Mouse (Mus musculus): ENCODE results near the gene Baiap2l2. TPM values are rescaled to one million over a fixed set of nuclear protein-coding genes. Genes with fewer than 3 reads are reported as not detected.

Gene Baiap2l2
- polyA plus RNA-seq, 1 experiment, result 0.14 TPM

GRCm38 (mm10) chr15:79224685-79225084 is 60.7 kb downstream of the Baiap2l2 start:
- DNase-seq (ENCODE audit: low read depth in 1 of 2, low spot score in 2 of 2), result peak; percentile 56 to 76
- no peaks in the 10 kb centered on the region for H3K36me3 ChIP-seq (ENCODE audit: control insufficient read depth, insufficient read depth, low read length)
- peak; percentile 79; the same call in 1 of the 2 replicates for TF ChIP-seq CTCF (IDR thresholded peaks at IDR 0.05; ENCODE audit: extremely low read depth, insufficient read depth, insufficient read length, insufficient replicate concordance)
- no peak for TF ChIP-seq POLR2A (IDR thresholded peaks at IDR 0.05; ENCODE audit: low read depth, low read length)
- H3K27ac ChIP-seq (ENCODE audit: insufficient read depth, low read length), result no peak overlapping the region
- H3K4me3 ChIP-seq (ENCODE audit: extremely low read depth, insufficient read depth, insufficient read length), result no peak overlapping the region
- WGBS, result 17% methylated on average over 5 of the region's 5 CpGs
- H3K27me3 ChIP-seq (ENCODE audit: control insufficient read depth, insufficient read depth, low read length), result no peaks in the 10 kb centered on the region
- peaks cover 3% of the 10 kb centered on the region for H3K4me1 ChIP-seq (ENCODE audit: control insufficient read depth, insufficient read depth, insufficient read length)

DNA sequence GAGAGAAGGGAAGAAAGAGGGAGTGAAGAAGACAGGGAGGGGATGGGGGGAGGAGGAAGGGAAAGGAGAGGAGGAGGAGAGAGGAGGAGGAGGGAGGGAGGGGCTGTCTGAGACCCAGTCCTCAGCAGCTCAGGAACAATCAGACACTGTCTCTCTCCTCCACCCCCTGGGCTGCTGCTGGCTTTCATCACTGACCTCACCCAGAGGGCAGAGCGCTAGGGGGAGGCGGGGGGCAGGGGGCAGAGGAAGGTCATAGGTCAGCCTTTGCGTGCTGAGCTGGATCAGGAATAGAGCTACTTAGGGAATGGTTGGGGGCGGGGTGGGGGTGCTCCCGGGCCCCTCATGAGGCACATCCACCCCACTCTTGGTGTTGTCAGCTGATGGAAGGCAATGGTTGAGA is 61.7 kb downstream of the Baiap2l2 start:
- Histone ChIP-seq H3K4me1 (ENCODE audit: control insufficient read depth, insufficient read depth, insufficient read length) (no peaks in the 10 kb centered on the region), H3K27me3 (ENCODE audit: control insufficient read depth, insufficient read depth, low read length) (no peaks in the 10 kb centered on the region), H3K36me3 (ENCODE audit: control insufficient read depth, insufficient read depth, low read length) (no peaks in the 10 kb centered on the region), H3K27ac (ENCODE audit: insufficient read depth, low read length) (no peak overlapping the region), H3K4me3 (ENCODE audit: extremely low read depth, insufficient read depth, insufficient read length) (no peak overlapping the region)
- 44% methylated on average over 5 of the region's 5 CpGs for WGBS
- no peak for DNase-seq (ENCODE audit: low read depth in 1 of 2, low spot score in 2 of 2)
- no peak for TF ChIP-seq CTCF (IDR thresholded peaks at IDR 0.05; ENCODE audit: extremely low read depth, insufficient read depth, insufficient read length, insufficient replicate concordance)
- TF ChIP-seq POLR2A (IDR thresholded peaks at IDR 0.05; ENCODE audit: low read depth, low read length), result no peak

DNA sequence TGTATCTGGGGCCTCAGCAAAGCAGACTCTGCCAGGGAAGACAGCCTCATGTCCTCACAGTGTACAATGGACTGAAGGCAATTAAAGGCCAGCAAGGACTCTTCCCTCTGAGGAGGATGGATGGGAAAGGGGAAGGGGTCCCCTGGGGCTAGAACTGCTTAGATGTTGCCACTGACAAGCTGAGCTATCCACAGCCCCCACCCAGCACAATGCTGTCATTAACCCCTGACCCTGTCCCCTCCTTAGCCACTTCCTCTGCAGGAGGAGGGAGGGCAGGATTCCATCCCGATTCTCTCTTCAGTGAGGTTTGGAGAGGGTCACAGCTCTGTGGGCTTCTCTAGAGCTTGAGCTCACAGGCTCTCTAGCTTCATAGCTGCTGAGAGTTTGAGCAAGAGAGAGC is 65.8 kb downstream of the Baiap2l2 start:
- TF ChIP-seq CTCF (IDR thresholded peaks at IDR 0.05; ENCODE audit: extremely low read depth, insufficient read depth, insufficient read length, insufficient replicate concordance) (no peak), POLR2A (IDR thresholded peaks at IDR 0.05; ENCODE audit: low read depth, low read length) (no peak)
- H3K27me3 ChIP-seq (ENCODE audit: control insufficient read depth, insufficient read depth, low read length), result no peaks in the 10 kb centered on the region
- no peak for DNase-seq (ENCODE audit: low read depth in 1 of 2, low spot score in 2 of 2)
- H3K4me1 ChIP-seq (ENCODE audit: control insufficient read depth, insufficient read depth, insufficient read length), result no peaks in the 10 kb centered on the region
- no peak overlapping the region for H3K27ac ChIP-seq (ENCODE audit: insufficient read depth, low read length)
- H3K4me3 ChIP-seq (ENCODE audit: extremely low read depth, insufficient read depth, insufficient read length), result no peak overlapping the region
- H3K36me3 ChIP-seq (ENCODE audit: control insufficient read depth, insufficient read depth, low read length), result no peaks in the 10 kb centered on the region
- 9% methylated on average over 1 of the region's 1 CpGs for WGBS

GRCm38 (mm10) chr15:79216191-79216590 is 69.1 kb downstream of the Baiap2l2 start:
- Histone ChIP-seq H3K4me3 (ENCODE audit: extremely low read depth, insufficient read depth, insufficient read length) (no peak overlapping the region), H3K27ac (ENCODE audit: insufficient read depth, low read length) (no peak overlapping the region), H3K4me1 (ENCODE audit: control insufficient read depth, insufficient read depth, insufficient read length) (no peaks in the 10 kb centered on the region), H3K27me3 (ENCODE audit: control insufficient read depth, insufficient read depth, low read length) (no peaks in the 10 kb centered on the region), H3K36me3 (ENCODE audit: control insufficient read depth, insufficient read depth, low read length) (no peaks in the 10 kb centered on the region)
- TF ChIP-seq POLR2A (IDR thresholded peaks at IDR 0.05; ENCODE audit: low read depth, low read length) (no peak), CTCF (IDR thresholded peaks at IDR 0.05; ENCODE audit: extremely low read depth, insufficient read depth, insufficient read length, insufficient replicate concordance) (no peak)
- 73% methylated on average over 3 of the region's 3 CpGs for WGBS
- DNase-seq (ENCODE audit: low read depth in 1 of 2, low spot score in 2 of 2), result no peak

DNA sequence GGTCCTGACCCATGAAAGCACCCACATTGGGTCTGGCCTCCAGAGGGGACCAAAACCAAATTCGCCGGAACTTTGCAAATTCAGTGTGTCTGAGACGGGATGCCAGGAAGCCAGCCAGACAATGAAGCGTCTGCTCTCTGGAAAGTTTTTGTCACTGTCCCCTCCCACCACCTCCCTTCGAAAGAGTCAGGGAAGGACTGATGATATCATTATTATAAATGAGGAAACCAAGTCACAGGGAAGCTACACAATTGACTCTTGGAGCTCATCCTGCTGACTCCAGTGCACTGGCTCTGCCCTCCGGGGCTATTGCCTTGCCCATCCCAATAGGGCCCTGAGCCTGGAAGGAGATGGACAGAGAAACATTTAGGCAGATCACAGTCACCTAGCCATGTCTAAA is 71.7 kb downstream of the Baiap2l2 start:
- H3K36me3 ChIP-seq (ENCODE audit: control insufficient read depth, insufficient read depth, low read length), result no peaks in the 10 kb centered on the region
- H3K27ac ChIP-seq (ENCODE audit: insufficient read depth, low read length), result no peak overlapping the region
- no peaks in the 10 kb centered on the region for H3K27me3 ChIP-seq (ENCODE audit: control insufficient read depth, insufficient read depth, low read length)
- H3K4me3 ChIP-seq (ENCODE audit: extremely low read depth, insufficient read depth, insufficient read length), result no peak overlapping the region
- WGBS, result 82% methylated on average over 6 of the region's 6 CpGs
- H3K4me1 ChIP-seq (ENCODE audit: control insufficient read depth, insufficient read depth, insufficient read length), result no peaks in the 10 kb centered on the region
- no peak for TF ChIP-seq POLR2A (IDR thresholded peaks at IDR 0.05; ENCODE audit: low read depth, low read length)
- DNase-seq (ENCODE audit: low read depth in 1 of 2, low spot score in 2 of 2), result no peak

- no peaks in the 10 kb centered on the region for H3K36me3 ChIP-seq (ENCODE audit: control insufficient read depth, insufficient read depth, low read length)
- H3K4me1 ChIP-seq (ENCODE audit: control insufficient read depth, insufficient read depth, insufficient read length), result no peaks in the 10 kb centered on the region
- no peak for TF ChIP-seq POLR2A (IDR thresholded peaks at IDR 0.05; ENCODE audit: low read depth, low read length)
- no peak for TF ChIP-seq CTCF (IDR thresholded peaks at IDR 0.05; ENCODE audit: extremely low read depth, insufficient read depth, insufficient read length, insufficient replicate concordance)
- no peak overlapping the region for H3K4me3 ChIP-seq (ENCODE audit: extremely low read depth, insufficient read depth, insufficient read length)
- no peak overlapping the region for H3K27ac ChIP-seq (ENCODE audit: insufficient read depth, low read length)
- H3K27me3 ChIP-seq (ENCODE audit: control insufficient read depth, insufficient read depth, low read length), result no peaks in the 10 kb centered on the region
- no peak for DNase-seq (ENCODE audit: low read depth in 1 of 2, low spot score in 2 of 2)
- WGBS, result 92% methylated on average over 26 of the region's 26 CpGs
Observed at GRCm38 (mm10) chr15:79212750-79213446, 72.4 kb downstream of the Baiap2l2 start.

- DNase-seq (ENCODE audit: low read depth in 1 of 2, low spot score in 2 of 2), result no peak
- WGBS, result 88% methylated on average over 2 of the region's 2 CpGs
- H3K27me3 ChIP-seq (ENCODE audit: control insufficient read depth, insufficient read depth, low read length), result no peaks in the 10 kb centered on the region
- no peak overlapping the region for H3K4me3 ChIP-seq (ENCODE audit: extremely low read depth, insufficient read depth, insufficient read length)
- TF ChIP-seq POLR2A (IDR thresholded peaks at IDR 0.05; ENCODE audit: low read depth, low read length), result no peak
- no peak for TF ChIP-seq CTCF (IDR thresholded peaks at IDR 0.05; ENCODE audit: extremely low read depth, insufficient read depth, insufficient read length, insufficient replicate concordance)
- no peak overlapping the region for H3K27ac ChIP-seq (ENCODE audit: insufficient read depth, low read length)
- no peaks in the 10 kb centered on the region for H3K4me1 ChIP-seq (ENCODE audit: control insufficient read depth, insufficient read depth, insufficient read length)
- no peaks in the 10 kb centered on the region for H3K36me3 ChIP-seq (ENCODE audit: control insufficient read depth, insufficient read depth, low read length)
Observed at GRCm38 (mm10) chr15:79210357-79210756, 75.0 kb downstream of the Baiap2l2 start.
